Mouse (Mus musculus) spleen, postnatal 36 days (tissue): ENCODE data around the gene Ccnb1ip1.

Source experiments
- DNase-seq, 2 experiments: peaks; one replicate each; pipeline ENCODE4 v3.0.0; 2022; ENCODE audit warnings: low spot score in 2 of 2, mixed read lengths in 1 of 2

The Ccnb1ip1 gene

GRCm38 (mm10) chr14:50784391-50785250 lies 22.9 kb downstream of the Ccnb1ip1 start:
- DNase-seq, result no peak

DNA sequence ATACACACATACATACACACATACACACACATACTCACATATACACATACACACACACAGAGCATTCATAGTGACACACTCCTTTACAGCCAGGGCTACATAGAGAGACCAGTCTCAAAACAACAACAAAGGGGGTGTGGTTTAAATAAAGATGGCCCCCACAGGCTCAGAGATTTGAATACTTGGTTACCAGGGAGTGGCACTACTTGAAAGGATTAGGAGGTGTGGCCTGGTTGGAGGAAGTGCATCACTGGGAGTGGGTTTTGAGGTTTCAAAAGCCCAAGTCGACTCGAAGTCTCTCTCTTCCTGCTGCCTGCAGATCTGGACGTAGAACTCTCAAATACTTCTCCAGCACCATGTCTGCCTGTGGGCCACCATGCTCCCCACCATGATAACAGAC lies 25.4 kb downstream of the Ccnb1ip1 start:
- DNase-seq, result no peak

GRCm38 (mm10) chr14:50771342-50771741 lies 36.2 kb downstream of the Ccnb1ip1 start:
- no peak for DNase-seq

- no peak for DNase-seq
Observed at GRCm38 (mm10) chr14:50765736-50766135, 41.8 kb downstream of the Ccnb1ip1 start.

GRCm38 (mm10) chr14:50758416-50759085 lies 49.0 kb downstream of the Ccnb1ip1 start:
- no peak for DNase-seq

DNA sequence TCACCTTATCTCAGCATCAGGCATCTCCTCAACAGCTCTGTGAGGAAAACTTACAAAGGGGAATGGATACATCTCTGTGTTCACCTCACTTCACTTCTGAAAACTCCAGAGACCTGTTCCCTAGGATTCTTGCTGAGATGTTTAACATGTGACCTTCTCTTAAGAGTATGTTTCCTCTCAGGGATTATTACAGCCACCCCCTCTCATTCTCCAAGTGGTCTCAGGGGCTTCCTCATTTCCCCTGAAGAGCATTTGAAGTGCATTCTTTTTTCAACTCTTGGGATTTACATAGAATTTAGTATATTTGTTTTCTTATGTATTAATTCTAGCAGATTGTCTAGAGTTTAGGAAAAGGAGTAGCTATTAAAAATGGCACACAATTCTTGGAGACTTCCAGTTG lies 62.5 kb downstream of the Ccnb1ip1 start, which contains the start of gene Olfr749:
TSS of gene Olfr749 (minus strand) at position 101 of the 400 bp plus-strand sequence.
- no peak for DNase-seq

DNA sequence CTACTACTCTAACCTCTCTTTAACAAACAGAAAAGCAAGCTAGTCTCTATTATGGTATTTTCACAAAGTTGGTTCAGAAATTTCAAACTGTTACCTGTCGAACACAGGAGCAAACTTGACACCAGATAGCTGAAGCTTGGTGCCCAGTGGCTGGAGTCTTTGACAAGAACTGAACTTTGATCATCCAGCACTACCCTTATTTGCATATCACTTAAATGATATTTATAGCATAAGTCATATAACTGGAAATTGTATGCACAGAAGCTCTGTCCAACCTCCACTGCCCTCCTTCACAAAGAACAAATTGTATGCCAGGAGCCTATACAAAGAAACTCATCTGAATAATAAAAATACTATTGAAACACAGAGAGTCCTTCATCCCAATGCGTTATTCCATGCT lies 65.9 kb downstream of the Ccnb1ip1 start:
- no peak for DNase-seq

- no peak for DNase-seq
Observed at GRCm38 (mm10) chr14:50740334-50740733, 67.2 kb downstream of the Ccnb1ip1 start.
